18 mouse cellular contexts compared by ENCODE assay signal in genomic region chr6:144176674-144177073, GRCm38 (mm10).
"Had no signal": no experiment of that assay in that cellular context is flagged by ENCODE, and none has a peak within 500 bp of the region (broad histone marks: within the 10 kb centered on the region; RNA-seq: fewer than 3 reads in every experiment).

No protein-coding gene starts in this region.

- H3K9me3 ChIP-seq: limb, embryonic 10.5 days; limb, embryonic 13.5 days; liver, embryonic 12.5 days; liver, embryonic 15.5 days; lung, embryonic 15.5 days had no signal

- H3K27me3 ChIP-seq: limb, embryonic 13.5 days; liver, embryonic 12.5 days; liver, embryonic 15.5 days; lung, embryonic 15.5 days had no signal

- H3K27ac ChIP-seq: layer of hippocampus, adult 2 months; limb, embryonic 10.5 days; limb, embryonic 13.5 days; liver, embryonic 12.5 days; liver, embryonic 15.5 days; lung, embryonic 15.5 days had no signal

- H3K9ac ChIP-seq: limb, embryonic 13.5 days; liver, embryonic 12.5 days; liver, embryonic 15.5 days; lung, embryonic 15.5 days had no signal

- H3K36me3 ChIP-seq: limb, embryonic 10.5 days; limb, embryonic 13.5 days; liver, embryonic 12.5 days; liver, embryonic 15.5 days; lung, embryonic 15.5 days had no signal

- H3K4me2 ChIP-seq: limb, embryonic 13.5 days; liver, embryonic 12.5 days; liver, embryonic 15.5 days; lung, embryonic 15.5 days; midbrain, embryonic 11.5 days had no signal

- H3K4me1 ChIP-seq: liver, embryonic 12.5 days; liver, embryonic 15.5 days had no signal

- H3K4me3 ChIP-seq: layer of hippocampus, adult 2 months; limb, embryonic 10.5 days; limb, embryonic 13.5 days; liver, embryonic 12.5 days; liver, embryonic 15.5 days; lung, embryonic 15.5 days had no signal

- ATAC-seq: liver, embryonic 12.5 days had no signal

- DNase-seq: kidney, adult 9 months; kidney, postnatal 25 days; layer of hippocampus, adult 9-11 months; liver; lung, adult 18-20 months; lung, postnatal 10 days; lung, postnatal 36 days; midbrain, embryonic 14.5 days; right cerebral cortex, postnatal 14 days; right cerebral cortex, postnatal 4 days; thymus, postnatal 25 days had no signal
